Mouse (Mus musculus) erythroblast, embryonic 14.5 days (primary cell): ENCODE measurements around the gene Ficd.

Experiments used
- GATA1 ChIP-seq: IDR thresholded peaks from 2 replicates; pipeline ENCODE4 v1.6.1; 2012; ENCODE audit warnings: low read length, inconsistent platforms, mixed read lengths
- TAL1 ChIP-seq: IDR thresholded peaks from 3 replicates; pipeline ENCODE4 v1.6.1; 2012; ENCODE audit warnings: low read length, inconsistent platforms, mixed read lengths

DNA sequence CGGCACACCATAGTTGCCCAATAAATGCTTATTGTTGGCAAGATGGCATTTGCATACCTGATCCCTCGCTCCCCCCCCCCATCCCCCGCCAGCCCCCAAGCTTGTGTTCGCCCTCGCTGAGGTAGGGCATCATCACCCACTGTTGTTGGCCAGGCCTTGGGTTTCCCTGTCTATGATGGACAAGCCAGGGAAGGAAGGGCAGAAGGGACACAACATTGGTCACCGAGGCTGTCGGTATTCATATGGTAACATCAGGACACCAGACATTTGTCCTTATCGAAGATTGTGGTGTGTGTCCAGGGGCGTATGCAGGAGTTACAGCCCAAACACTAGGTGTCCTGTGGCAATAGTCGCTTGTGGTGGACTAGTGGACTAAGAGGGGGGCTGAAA, 505 bp downstream of the Ficd start:
- TF ChIP-seq GATA1: no peak
- no peak for TF ChIP-seq TAL1
